In the genomic region with DNA sequence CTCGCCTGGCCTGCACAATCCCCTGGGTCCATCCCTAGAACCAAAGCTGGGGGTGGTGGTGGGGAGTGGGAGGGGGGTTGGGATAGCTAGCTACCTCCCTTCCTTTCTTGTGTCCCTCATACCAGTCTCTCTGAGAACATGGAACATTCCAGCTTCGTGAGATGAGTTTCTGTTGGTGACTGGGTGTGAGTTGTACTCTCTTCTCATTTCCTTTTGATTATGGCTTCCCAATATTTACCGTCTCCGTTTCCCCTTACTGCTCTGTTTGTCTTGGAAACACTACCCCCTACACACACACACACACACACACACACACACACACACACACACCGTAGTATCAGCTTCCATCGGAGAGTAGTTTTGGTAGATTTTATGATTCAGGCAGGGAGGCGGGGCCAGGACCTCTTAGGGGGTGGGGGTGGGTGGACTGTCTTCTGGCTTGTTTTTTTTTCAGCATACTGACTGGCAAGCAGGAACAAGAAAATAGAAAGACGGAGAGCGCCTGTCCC, we compare ENCODE assay signal across 8 mouse cellular contexts.
DNase-seq lines count a peak whose midpoint lies in the region; ATAC-seq lines count a peak whose summit lies in the region.

No protein-coding gene starts in this region.

- H3K9me3 ChIP-seq in hindbrain, embryonic 10.5 days, result no peaks in the 10 kb centered on the region
- no peaks in the 10 kb centered on the region for H3K9me3 ChIP-seq in hindbrain, embryonic 16.5 days (ENCODE audit: control insufficient read depth, low read length)
- no peaks in the 10 kb centered on the region for H3K9me3 ChIP-seq in embryonic facial prominence, embryonic 12.5 days
- no peaks in the 10 kb centered on the region; the same call in 1 of the 2 replicates for H3K9me3 ChIP-seq in hindbrain, embryonic 13.5 days
- H3K9me3 ChIP-seq in midbrain, embryonic 12.5 days, result no peaks in the 10 kb centered on the region

- H3K27ac ChIP-seq in hindbrain, embryonic 10.5 days, result peak overlapping the region; percentile 88
- H3K27ac ChIP-seq in hindbrain, embryonic 16.5 days (ENCODE audit: low read depth, low read length), result no peak overlapping the region
- peak overlapping the region; percentile 94 for H3K27ac ChIP-seq in embryonic facial prominence, embryonic 12.5 days
- peak overlapping the region; percentile 81 for H3K27ac ChIP-seq in hindbrain, embryonic 13.5 days
- H3K27ac ChIP-seq in midbrain, embryonic 12.5 days (replicated peaks), result peak overlapping the region; percentile 83

- peaks cover 54% of the 10 kb centered on the region for H3K36me3 ChIP-seq in hindbrain, embryonic 10.5 days
- H3K36me3 ChIP-seq in hindbrain, embryonic 16.5 days (ENCODE audit: control insufficient read depth, insufficient read depth, low read length), result peaks cover 6% of the 10 kb centered on the region
- H3K36me3 ChIP-seq in embryonic facial prominence, embryonic 12.5 days, result peaks cover 32% of the 10 kb centered on the region
- H3K36me3 ChIP-seq in hindbrain, embryonic 13.5 days, result peaks cover 29% of the 10 kb centered on the region
- peaks cover 14% of the 10 kb centered on the region for H3K36me3 ChIP-seq in midbrain, embryonic 12.5 days

- H3K4me3 ChIP-seq in hindbrain, embryonic 10.5 days, result peak overlapping the region; percentile 20; the same call in 1 of the 2 replicates
- no peak overlapping the region for H3K4me3 ChIP-seq in hindbrain, embryonic 16.5 days (ENCODE audit: low read length)
- H3K4me3 ChIP-seq in embryonic facial prominence, embryonic 12.5 days, result no peak overlapping the region
- H3K4me3 ChIP-seq in hindbrain, embryonic 13.5 days, result no peak overlapping the region
- H3K4me3 ChIP-seq in midbrain, embryonic 12.5 days, result no peak overlapping the region

- no peak for DNase-seq in hindbrain, embryonic 10.5 days (ENCODE audit: low spot score)
- no peak for DNase-seq in cerebellum, adult 8-10 months
- no peak for DNase-seq in ovary, postnatal 36 days (ENCODE audit: low spot score)
- DNase-seq in right cerebral cortex, postnatal 4 days, result no peak

- ATAC-seq in hindbrain, embryonic 16.5 days, result no peak
- peak; percentile 54 for ATAC-seq in embryonic facial prominence, embryonic 12.5 days (ENCODE audit: insufficient number of reproducible peaks, insufficient read depth, low FRiP score, low TSS enrichment)
- ATAC-seq in hindbrain, embryonic 13.5 days (ENCODE audit: low FRiP score), result no peak
- 0 out of 2 replicates have a peak, but pooled peaks have one; percentile 30 for ATAC-seq in midbrain, embryonic 12.5 days (ENCODE audit: low FRiP score, low read depth)

- no peak overlapping the region for H3K9ac ChIP-seq in hindbrain, embryonic 16.5 days (ENCODE audit: low read depth, low read length)
- H3K9ac ChIP-seq in embryonic facial prominence, embryonic 12.5 days, result no peak overlapping the region
- no peak overlapping the region for H3K9ac ChIP-seq in hindbrain, embryonic 13.5 days
- H3K9ac ChIP-seq in midbrain, embryonic 12.5 days (replicated peaks), result no peak overlapping the region

- H3K4me2 ChIP-seq in hindbrain, embryonic 16.5 days (ENCODE audit: low read length), result no peak overlapping the region
- peak overlapping the region; percentile 30 for H3K4me2 ChIP-seq in embryonic facial prominence, embryonic 12.5 days (replicated peaks)
- H3K4me2 ChIP-seq in hindbrain, embryonic 13.5 days, result no peak overlapping the region
- peak overlapping the region; percentile 10; the same call in 1 of the 2 replicates for H3K4me2 ChIP-seq in midbrain, embryonic 12.5 days (replicated peaks)

- 46% methylated on average over 9 of the region's 9 CpGs for WGBS in hindbrain, embryonic 10.5 days
- WGBS in hindbrain, embryonic 16.5 days, result 42% methylated on average over 9 of the region's 9 CpGs
- WGBS in embryonic facial prominence, embryonic 12.5 days, result 11% methylated on average over 9 of the region's 9 CpGs
- WGBS in hindbrain, embryonic 13.5 days, result 23% methylated on average over 9 of the region's 9 CpGs
- WGBS in midbrain, embryonic 12.5 days, result 36% methylated on average over 9 of the region's 9 CpGs

- H3K4me1 ChIP-seq in hindbrain, embryonic 10.5 days (replicated peaks), result peaks cover 56% of the 10 kb centered on the region
- peaks cover 19% of the 10 kb centered on the region for H3K4me1 ChIP-seq in hindbrain, embryonic 16.5 days (ENCODE audit: control insufficient read depth, insufficient read depth, low read depth, low read length)
- peaks cover 45% of the 10 kb centered on the region for H3K4me1 ChIP-seq in embryonic facial prominence, embryonic 12.5 days
- H3K4me1 ChIP-seq in hindbrain, embryonic 13.5 days (replicated peaks), result peaks cover 59% of the 10 kb centered on the region
- peaks cover 28% of the 10 kb centered on the region for H3K4me1 ChIP-seq in midbrain, embryonic 12.5 days

- no peaks in the 10 kb centered on the region for H3K27me3 ChIP-seq in hindbrain, embryonic 10.5 days (ENCODE audit: insufficient read depth, poor library complexity, severe bottlenecking)
- no peaks in the 10 kb centered on the region for H3K27me3 ChIP-seq in hindbrain, embryonic 16.5 days (replicated peaks; ENCODE audit: control insufficient read depth, insufficient read depth, low read length)
- no peaks in the 10 kb centered on the region for H3K27me3 ChIP-seq in embryonic facial prominence, embryonic 12.5 days
- no peaks in the 10 kb centered on the region for H3K27me3 ChIP-seq in hindbrain, embryonic 13.5 days
- no peaks in the 10 kb centered on the region for H3K27me3 ChIP-seq in midbrain, embryonic 12.5 days

Comparison
In these comparisons a context has a peak if more than half of its experiments do, and no peak if none do; other contexts are left out.
1. ATAC-seq: peak in embryonic facial prominence, embryonic 12.5 days (single experiment) and midbrain, embryonic 12.5 days (single experiment); none in hindbrain, embryonic 16.5 days (single experiment) and hindbrain, embryonic 13.5 days (single experiment).
2. H3K4me2 ChIP-seq: peak in embryonic facial prominence, embryonic 12.5 days (single experiment) and midbrain, embryonic 12.5 days (single experiment); none in hindbrain, embryonic 16.5 days (single experiment) and hindbrain, embryonic 13.5 days (single experiment).